Mouse (Mus musculus): ENCODE data around the gene Ssr3. TPM values are rescaled to one million over a fixed set of nuclear protein-coding genes. Genes with fewer than 3 reads are reported as not detected.

Gene Ssr3
- polyA plus RNA-seq, 1 experiment from 2014 or later = 271 TPM

DNA sequence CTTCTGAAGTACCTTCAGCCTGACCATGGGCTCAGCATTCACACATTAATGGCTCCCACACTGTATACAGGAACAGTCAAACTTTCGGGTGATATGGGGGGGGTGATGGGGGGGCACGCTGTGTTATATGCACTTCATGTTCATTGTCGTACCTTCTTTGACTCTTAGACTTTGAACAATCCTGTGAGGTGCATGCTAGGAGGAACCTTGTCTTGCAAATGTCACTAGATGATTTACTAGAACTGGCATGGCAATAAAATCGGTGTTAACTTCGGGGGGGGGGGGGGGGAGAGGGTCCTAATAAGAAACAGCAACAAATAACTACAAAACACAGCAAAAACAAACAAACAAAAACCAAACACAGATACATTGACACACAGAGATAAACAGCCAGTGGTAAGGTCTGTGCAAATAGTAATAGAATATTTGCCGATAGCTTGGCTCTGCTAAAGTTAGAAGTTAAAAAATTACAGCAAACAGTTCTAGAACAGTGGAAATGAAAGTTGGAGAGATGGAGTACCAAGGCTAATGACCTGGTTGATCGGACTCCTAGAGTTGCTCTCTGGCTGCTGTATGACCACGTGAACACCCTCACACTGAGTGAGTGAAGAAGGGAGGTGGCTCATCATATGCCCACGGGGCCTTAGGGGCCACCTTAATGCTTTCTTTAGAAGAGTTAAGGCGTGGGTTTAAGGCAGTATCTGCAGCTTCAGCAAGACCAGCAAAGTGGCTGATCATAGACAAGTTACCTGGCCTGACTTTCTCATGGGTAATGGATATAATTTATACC lies 26.3 kb downstream of the Ssr3 start:
- H3K27me3 ChIP-seq (ENCODE audit: control insufficient read depth, insufficient read depth, low read length) = no peaks in the 10 kb centered on the region
- H3K9ac ChIP-seq (ENCODE audit: low read depth, low read length) = no peak overlapping the region
- no peaks in the 10 kb centered on the region for H3K36me3 ChIP-seq (ENCODE audit: control insufficient read depth, insufficient read depth, low read length)
- no peak for DNase-seq (ENCODE audit: low spot score)
- H3K4me2 ChIP-seq (replicated peaks; ENCODE audit: low read depth, low read length) = no peak overlapping the region
- H3K4me3 ChIP-seq (ENCODE audit: low read depth, low read length) = no peak overlapping the region
- 90% methylated on average over 10 of the region's 10 CpGs for WGBS
- no peak overlapping the region for H3K27ac ChIP-seq (ENCODE audit: low read depth, low read length)
- H3K9me3 ChIP-seq (ENCODE audit: control insufficient read depth, low read length) = no peaks in the 10 kb centered on the region
- no peak for ATAC-seq (ENCODE audit: low FRiP score)
- H3K4me1 ChIP-seq (replicated peaks; ENCODE audit: control insufficient read depth, insufficient read depth, low read length) = no peaks in the 10 kb centered on the region

DNA sequence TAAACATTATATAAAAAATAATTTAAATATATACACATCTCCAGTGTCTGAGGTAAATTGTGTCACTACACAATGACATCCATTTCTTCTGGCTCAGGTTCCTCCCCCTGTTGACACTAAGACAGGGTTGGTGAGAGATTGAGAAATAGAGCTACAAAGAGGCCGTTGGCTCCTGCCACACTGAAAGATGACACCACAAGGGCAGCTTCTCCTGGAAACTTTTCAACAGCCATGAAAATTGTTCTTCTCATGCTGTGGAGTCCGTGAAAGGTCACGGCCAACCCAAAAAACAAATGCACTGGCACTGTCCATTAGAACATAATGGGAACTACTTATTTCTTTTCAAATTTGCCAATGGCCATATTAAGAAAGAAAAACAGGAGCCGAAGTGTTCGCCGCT lies 27.2 kb downstream of the Ssr3 start:
- no peak for DNase-seq (ENCODE audit: low spot score)
- no peaks in the 10 kb centered on the region for H3K27me3 ChIP-seq (ENCODE audit: control insufficient read depth, insufficient read depth, low read length)
- no peaks in the 10 kb centered on the region for H3K9me3 ChIP-seq (ENCODE audit: control insufficient read depth, low read length)
- no peak for ATAC-seq (ENCODE audit: low FRiP score)
- H3K4me2 ChIP-seq (replicated peaks; ENCODE audit: low read depth, low read length) = no peak overlapping the region
- H3K4me1 ChIP-seq (replicated peaks; ENCODE audit: control insufficient read depth, insufficient read depth, low read length) = no peaks in the 10 kb centered on the region
- no peaks in the 10 kb centered on the region for H3K36me3 ChIP-seq (ENCODE audit: control insufficient read depth, insufficient read depth, low read length)
- no peak overlapping the region for H3K27ac ChIP-seq (ENCODE audit: low read depth, low read length)
- H3K9ac ChIP-seq (ENCODE audit: low read depth, low read length) = no peak overlapping the region
- WGBS = 58% methylated on average over 6 of the region's 6 CpGs
- no peak overlapping the region for H3K4me3 ChIP-seq (ENCODE audit: low read depth, low read length)

DNA sequence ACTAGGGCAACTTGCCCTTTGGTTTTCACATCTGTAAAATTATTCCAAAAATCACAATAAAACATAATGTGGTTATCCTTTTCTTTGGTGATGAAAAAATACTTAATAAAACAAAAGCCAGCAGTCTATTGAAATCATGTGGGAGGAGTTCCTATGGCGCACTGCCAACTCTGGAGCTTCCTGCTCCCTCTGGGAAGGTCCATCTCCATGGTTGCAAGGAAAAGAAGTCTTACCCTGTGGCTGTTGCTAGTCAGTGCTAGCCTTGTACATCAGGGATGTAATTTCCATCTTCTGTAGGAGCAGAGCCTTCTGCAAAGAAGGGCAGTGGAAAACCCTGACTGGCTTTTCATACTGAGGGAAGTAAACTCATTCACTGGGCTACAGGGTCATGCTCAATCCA lies 29.0 kb downstream of the Ssr3 start:
- H3K36me3 ChIP-seq (ENCODE audit: control insufficient read depth, insufficient read depth, low read length) = no peaks in the 10 kb centered on the region
- no peak for DNase-seq (ENCODE audit: low spot score)
- no peak overlapping the region for H3K4me3 ChIP-seq (ENCODE audit: low read depth, low read length)
- H3K27ac ChIP-seq (ENCODE audit: low read depth, low read length) = no peak overlapping the region
- H3K27me3 ChIP-seq (ENCODE audit: control insufficient read depth, insufficient read depth, low read length) = no peaks in the 10 kb centered on the region
- ATAC-seq (ENCODE audit: low FRiP score) = no peak
- H3K9ac ChIP-seq (ENCODE audit: low read depth, low read length) = no peak overlapping the region
- 91% methylated on average over 1 of the region's 1 CpGs for WGBS
- H3K4me2 ChIP-seq (replicated peaks; ENCODE audit: low read depth, low read length) = no peak overlapping the region
- H3K4me1 ChIP-seq (replicated peaks; ENCODE audit: control insufficient read depth, insufficient read depth, low read length) = no peaks in the 10 kb centered on the region
- no peaks in the 10 kb centered on the region for H3K9me3 ChIP-seq (ENCODE audit: control insufficient read depth, low read length)

DNA sequence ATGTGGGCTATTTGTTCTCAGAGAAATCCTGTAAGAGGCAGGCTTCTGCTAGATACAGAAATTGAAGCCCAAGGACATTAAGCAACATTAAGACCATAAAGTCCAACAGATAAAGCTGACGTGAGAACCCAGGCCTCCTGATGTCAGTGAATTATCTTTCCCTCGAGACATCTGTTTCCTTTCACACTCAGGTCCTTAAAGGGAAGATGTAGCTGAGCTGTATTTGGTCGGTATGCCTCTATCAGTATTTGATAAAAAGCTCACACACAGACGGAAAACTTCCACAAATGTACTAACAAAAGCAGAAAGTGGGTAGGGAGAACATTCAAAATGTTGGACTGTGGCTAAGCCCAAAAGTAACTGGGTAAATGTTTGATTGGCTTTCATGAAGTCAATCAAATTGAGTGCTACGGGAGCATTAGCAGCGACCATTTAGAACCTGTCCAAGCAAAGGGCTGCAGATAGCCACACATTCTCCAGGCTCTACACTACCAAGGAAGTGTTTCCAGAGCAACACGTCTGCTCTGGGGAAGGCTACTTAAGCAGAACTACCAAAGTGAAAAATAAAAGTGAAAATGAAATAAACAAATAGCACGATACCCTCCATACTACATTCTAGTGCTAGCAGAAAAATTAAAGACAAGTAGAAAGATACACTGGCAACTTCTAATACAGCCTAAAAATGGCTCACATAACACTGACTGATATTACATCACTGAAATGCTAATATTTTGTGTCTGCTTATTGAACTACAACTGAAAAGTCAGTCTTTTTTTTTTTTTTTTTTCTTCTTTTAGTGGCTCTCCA lies 32.1 kb downstream of the Ssr3 start:
- no peak overlapping the region for H3K9ac ChIP-seq (ENCODE audit: low read depth, low read length)
- WGBS = 81% methylated on average over 8 of the region's 8 CpGs

DNA sequence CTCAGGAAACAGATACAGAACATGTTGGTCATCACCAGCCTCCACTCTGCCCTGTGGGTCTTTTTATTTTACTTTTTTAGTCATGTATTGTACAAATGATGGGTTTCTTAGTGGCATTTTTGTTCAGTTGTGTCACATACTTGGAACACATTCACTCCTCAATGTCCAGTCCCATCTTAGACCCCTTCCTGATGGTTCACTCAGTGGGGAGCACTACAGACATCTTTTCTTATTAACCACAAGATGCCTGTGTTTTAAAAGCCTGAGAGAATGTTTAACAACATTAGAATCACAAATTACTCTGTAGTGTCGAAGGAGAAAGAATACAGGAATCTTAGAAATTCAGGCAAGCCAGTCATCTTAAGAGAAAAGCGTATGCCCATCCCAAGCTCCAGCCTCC lies 33.6 kb downstream of the Ssr3 start:
- Histone ChIP-seq H3K9me3 (ENCODE audit: control insufficient read depth, low read length) (no peaks in the 10 kb centered on the region), H3K27me3 (ENCODE audit: control insufficient read depth, insufficient read depth, low read length) (no peaks in the 10 kb centered on the region), H3K9ac (ENCODE audit: low read depth, low read length) (no peak overlapping the region), H3K4me3 (ENCODE audit: low read depth, low read length) (no peak overlapping the region), H3K27ac (ENCODE audit: low read depth, low read length) (no peak overlapping the region), H3K4me1 (replicated peaks; ENCODE audit: control insufficient read depth, insufficient read depth, low read length) (no peaks in the 10 kb centered on the region), H3K36me3 (ENCODE audit: control insufficient read depth, insufficient read depth, low read length) (no peaks in the 10 kb centered on the region), H3K4me2 (replicated peaks; ENCODE audit: low read depth, low read length) (no peak overlapping the region)
- DNase-seq (ENCODE audit: low spot score) (no peak), ATAC-seq (ENCODE audit: low FRiP score) (no peak)
- WGBS = 70% methylated on average over 2 of the region's 2 CpGs

More for the DNA sequence above, 32.1 kb downstream of the Ssr3 start:
- Histone ChIP-seq H3K27ac (ENCODE audit: low read depth, low read length) (no peak overlapping the region), H3K4me1 (replicated peaks; ENCODE audit: control insufficient read depth, insufficient read depth, low read length) (no peaks in the 10 kb centered on the region), H3K27me3 (ENCODE audit: control insufficient read depth, insufficient read depth, low read length) (no peaks in the 10 kb centered on the region), H3K36me3 (ENCODE audit: control insufficient read depth, insufficient read depth, low read length) (no peaks in the 10 kb centered on the region), H3K4me2 (replicated peaks; ENCODE audit: low read depth, low read length) (no peak overlapping the region), H3K9me3 (ENCODE audit: control insufficient read depth, low read length) (no peaks in the 10 kb centered on the region), H3K4me3 (ENCODE audit: low read depth, low read length) (no peak overlapping the region)
- DNase-seq (ENCODE audit: low spot score) (no peak), ATAC-seq (ENCODE audit: low FRiP score) (no peak)

DNA sequence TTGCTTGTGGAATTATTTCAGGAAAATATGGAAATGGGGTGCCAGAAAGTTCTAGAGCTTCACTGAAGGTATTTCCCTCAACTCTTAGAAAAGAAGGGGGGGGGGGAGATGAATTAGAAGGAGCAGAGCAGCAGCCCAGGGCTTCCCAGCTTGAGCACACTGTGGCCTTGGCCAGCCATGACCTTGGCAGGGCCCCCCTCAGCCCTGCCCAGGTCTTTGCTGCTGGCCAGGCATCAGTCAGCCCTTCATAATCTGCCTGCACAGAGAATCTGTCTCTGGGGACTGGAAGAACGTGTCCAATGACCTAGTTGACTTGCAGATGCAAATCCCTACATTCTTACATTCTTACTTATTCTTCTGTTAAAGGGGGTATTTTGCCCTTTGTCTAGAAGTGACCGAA lies 34.1 kb downstream of the Ssr3 start:
- WGBS = 70% methylated on average over 2 of the region's 2 CpGs
- Histone ChIP-seq H3K27me3 (ENCODE audit: control insufficient read depth, insufficient read depth, low read length) (no peaks in the 10 kb centered on the region), H3K27ac (ENCODE audit: low read depth, low read length) (no peak overlapping the region), H3K4me1 (replicated peaks; ENCODE audit: control insufficient read depth, insufficient read depth, low read length) (no peaks in the 10 kb centered on the region), H3K4me3 (ENCODE audit: low read depth, low read length) (no peak overlapping the region), H3K9me3 (ENCODE audit: control insufficient read depth, low read length) (no peaks in the 10 kb centered on the region), H3K36me3 (ENCODE audit: control insufficient read depth, insufficient read depth, low read length) (no peaks in the 10 kb centered on the region), H3K9ac (ENCODE audit: low read depth, low read length) (no peak overlapping the region), H3K4me2 (replicated peaks; ENCODE audit: low read depth, low read length) (no peak overlapping the region)
- ATAC-seq (ENCODE audit: low FRiP score) (no peak), DNase-seq (ENCODE audit: low spot score) (no peak)

DNA sequence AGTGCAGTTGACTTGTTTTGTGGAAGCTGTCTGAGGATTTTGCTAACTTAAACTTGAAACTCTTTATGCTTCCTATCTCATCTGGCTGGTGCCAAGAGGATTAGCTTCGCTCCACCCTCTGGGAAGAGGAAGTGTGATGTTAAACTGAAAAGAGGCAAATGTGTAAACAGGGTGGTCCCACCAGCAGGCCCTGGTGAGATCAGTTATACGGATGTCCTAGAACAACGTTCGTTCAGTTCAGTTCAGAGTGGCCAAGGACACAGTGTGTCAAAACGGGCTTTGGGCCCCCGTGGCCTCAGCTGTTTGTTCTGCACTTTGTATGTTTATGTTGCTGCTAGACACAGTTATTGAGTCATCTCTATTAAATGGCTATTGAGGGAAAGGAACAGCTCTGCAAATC lies 36.9 kb downstream of the Ssr3 start:
- WGBS = 82% methylated on average over 6 of the region's 6 CpGs
- no peak for DNase-seq (ENCODE audit: low spot score)
- Histone ChIP-seq H3K9ac (ENCODE audit: low read depth, low read length) (no peak overlapping the region), H3K27me3 (ENCODE audit: control insufficient read depth, insufficient read depth, low read length) (no peaks in the 10 kb centered on the region), H3K4me3 (ENCODE audit: low read depth, low read length) (no peak overlapping the region), H3K4me2 (replicated peaks; ENCODE audit: low read depth, low read length) (no peak overlapping the region), H3K27ac (ENCODE audit: low read depth, low read length) (no peak overlapping the region), H3K4me1 (replicated peaks; ENCODE audit: control insufficient read depth, insufficient read depth, low read length) (no peaks in the 10 kb centered on the region), H3K9me3 (ENCODE audit: control insufficient read depth, low read length) (no peaks in the 10 kb centered on the region), H3K36me3 (ENCODE audit: control insufficient read depth, insufficient read depth, low read length) (no peaks in the 10 kb centered on the region)
- ATAC-seq (ENCODE audit: low FRiP score) = no peak

DNA sequence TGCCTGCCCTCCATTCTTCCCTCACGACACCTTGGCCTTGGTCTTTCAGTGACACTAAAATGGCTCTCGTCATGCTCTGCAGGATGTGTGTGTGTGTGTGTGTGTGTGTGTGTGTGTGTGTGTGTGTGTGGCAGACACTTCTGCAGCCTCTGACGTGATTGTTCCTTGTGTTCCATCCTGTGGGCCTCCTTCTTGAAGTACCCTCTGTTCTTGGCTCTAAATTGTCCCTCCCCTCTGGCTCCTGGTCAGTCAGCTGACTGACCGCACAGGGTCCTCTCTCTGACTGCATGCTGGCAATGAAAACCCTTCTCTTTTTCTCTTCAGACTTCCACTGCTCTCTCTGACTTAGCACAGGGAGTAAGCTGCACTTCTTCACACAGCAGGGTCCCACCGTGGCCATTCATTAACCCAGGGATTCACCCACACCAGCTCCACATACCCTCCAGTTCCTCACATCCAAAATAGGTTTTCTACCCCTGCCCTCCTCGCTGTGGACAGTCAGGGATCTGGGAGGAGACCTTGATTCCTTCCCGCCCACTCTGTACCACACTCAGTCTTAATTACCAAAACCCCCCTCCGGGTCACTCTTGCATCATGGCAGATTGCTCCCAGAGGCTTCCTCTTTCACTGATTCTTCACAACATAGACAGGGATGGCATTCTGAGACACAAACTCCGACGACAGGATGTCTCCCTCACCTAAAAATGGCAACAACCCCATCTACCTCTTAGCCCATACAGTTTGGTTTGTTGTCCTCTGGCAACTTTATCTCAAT lies 39.0 kb downstream of the Ssr3 start:
- WGBS = 71% methylated on average over 10 of the region's 10 CpGs
- DNase-seq (ENCODE audit: low spot score) = no peak
- Histone ChIP-seq H3K4me1 (replicated peaks; ENCODE audit: control insufficient read depth, insufficient read depth, low read length) (no peaks in the 10 kb centered on the region), H3K4me2 (replicated peaks; ENCODE audit: low read depth, low read length) (no peak overlapping the region), H3K4me3 (ENCODE audit: low read depth, low read length) (no peak overlapping the region), H3K27ac (ENCODE audit: low read depth, low read length) (no peak overlapping the region), H3K9me3 (ENCODE audit: control insufficient read depth, low read length) (no peaks in the 10 kb centered on the region), H3K9ac (ENCODE audit: low read depth, low read length) (no peak overlapping the region), H3K27me3 (ENCODE audit: control insufficient read depth, insufficient read depth, low read length) (no peaks in the 10 kb centered on the region), H3K36me3 (ENCODE audit: control insufficient read depth, insufficient read depth, low read length) (no peaks in the 10 kb centered on the region)
- no peak for ATAC-seq (ENCODE audit: low FRiP score)
